Mouse (Mus musculus): ENCODE data around the gene Itga9.

DNA sequence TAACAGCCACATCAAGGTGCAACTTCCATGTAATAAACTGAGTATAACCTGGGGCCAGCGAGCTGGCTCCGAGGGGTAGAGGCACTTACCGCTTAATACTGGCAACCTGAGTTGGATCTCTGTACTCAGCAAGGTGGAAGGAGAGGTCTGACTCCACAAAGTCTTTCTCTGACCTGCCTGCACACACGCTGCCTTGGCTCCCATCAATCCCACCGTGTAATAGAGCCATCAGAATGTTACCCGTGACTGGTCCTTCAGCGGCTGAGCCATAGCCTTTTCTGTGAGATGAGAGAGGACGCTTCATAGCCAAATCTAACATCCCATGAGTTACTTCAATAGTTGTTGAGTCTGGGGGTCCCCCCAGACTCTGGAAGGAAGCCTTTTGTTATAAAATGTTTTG is 13.0 kb upstream of the Itga9 start:
- TF ChIP-seq CTCF (IDR thresholded peaks at IDR 0.05; ENCODE audit: low read depth): no peak
- no peak for TF ChIP-seq EP300 (IDR thresholded peaks at IDR 0.05; ENCODE audit: low read depth)

All from heart, postnatal 0 days (tissue).